10 mouse cellular contexts compared by ENCODE assay signal in the genomic region with DNA sequence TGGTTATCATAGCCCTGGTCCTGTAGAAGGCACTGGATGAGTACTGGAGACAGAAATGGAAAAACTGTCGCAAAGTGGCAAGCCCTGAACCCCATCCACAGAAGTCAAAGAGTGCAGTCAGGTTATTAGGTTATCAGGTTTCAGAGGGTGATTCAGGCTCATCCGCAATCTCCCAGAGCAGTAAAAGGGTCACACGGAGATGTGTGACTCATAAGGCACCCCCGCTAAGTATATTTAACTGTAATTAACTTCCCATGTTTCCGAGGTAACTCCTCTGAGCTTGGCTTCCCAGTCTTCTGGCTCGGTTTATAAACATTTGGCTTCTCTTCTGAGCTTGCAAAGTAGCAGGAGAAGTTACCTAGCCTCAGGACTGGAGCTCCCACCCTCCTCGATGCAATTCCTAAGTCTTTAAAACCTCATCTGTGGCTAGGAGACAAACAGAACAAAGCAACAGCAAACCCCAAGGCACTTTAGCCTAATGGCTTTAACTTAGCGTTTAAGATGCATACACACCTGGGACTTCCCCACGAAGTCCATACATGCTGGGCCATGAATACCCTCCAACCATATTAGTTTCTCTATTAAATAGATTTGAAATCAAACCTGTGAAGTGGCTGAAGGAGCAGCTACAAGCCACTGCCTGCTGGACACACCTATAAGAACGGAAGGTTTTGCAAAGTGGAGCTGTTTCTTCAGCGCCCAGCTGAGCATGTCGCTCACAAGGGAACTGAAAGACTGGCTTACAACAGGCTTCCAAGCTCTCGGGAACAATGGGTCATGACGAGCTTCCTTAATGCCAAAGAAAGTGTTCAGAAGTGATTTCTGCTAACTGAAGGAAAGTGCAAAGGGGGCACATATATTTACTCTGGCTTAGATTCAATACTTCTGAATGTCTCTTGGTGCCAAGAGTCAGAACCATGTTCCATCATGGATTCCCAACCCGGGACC.
DNase-seq lines count a peak whose midpoint lies in the region; ATAC-seq and TF ChIP-seq lines count a peak whose summit lies in the region.
"Had no signal": no experiment of that assay in that cellular context is flagged by ENCODE, and none has a peak within 500 bp of the region (broad histone marks: within the 10 kb centered on the region; RNA-seq: fewer than 3 reads in every experiment).

No protein-coding gene starts in this region.

- TF ChIP-seq CTCF in lung, adult 2 months (IDR thresholded peaks at IDR 0.05; ENCODE audit: insufficient read depth, low read length) = no peak

- DNase-seq in frontal cortex, postnatal 25 days (ENCODE audit: low spot score in 2 of 2) = no peak
- DNase-seq in lung, adult 2 months = no peak
- DNase-seq in lung, postnatal 10 days = no peak
- peak; percentile 24 for DNase-seq in heart, postnatal 4 days
- no peak for DNase-seq in hindbrain, embryonic 14.5 days (ENCODE audit: low spot score)
- no peak for DNase-seq in spleen, postnatal 10 days (ENCODE audit: low spot score in 2 of 2)
- DNase-seq: gastrocnemius, postnatal 10 days had no signal

- no peaks in the 10 kb centered on the region for H3K27me3 ChIP-seq in stomach, embryonic 14.5 days (ENCODE audit: control insufficient read depth, insufficient read depth, low read length)
- H3K27me3 ChIP-seq in hindbrain, embryonic 14.5 days (ENCODE audit: control insufficient read depth, insufficient read depth, low read length) = no peaks in the 10 kb centered on the region

- H3K4me2 ChIP-seq in stomach, embryonic 14.5 days (replicated peaks; ENCODE audit: low read depth, low read length) = no peak overlapping the region
- no peak overlapping the region for H3K4me2 ChIP-seq in hindbrain, embryonic 14.5 days (replicated peaks)

- H3K9me3 ChIP-seq in stomach, embryonic 14.5 days (ENCODE audit: control insufficient read depth, low read depth, low read length) = no peaks in the 10 kb centered on the region
- H3K9me3 ChIP-seq in hindbrain, embryonic 14.5 days (ENCODE audit: control insufficient read depth, low read length) = no peaks in the 10 kb centered on the region

- peak; percentile 51 for ATAC-seq in frontal cortex, adult (ENCODE audit: low TSS enrichment)
- no peak for ATAC-seq in stomach, embryonic 14.5 days (ENCODE audit: insufficient number of reproducible peaks, insufficient read depth, low FRiP score, low read depth)
- ATAC-seq in hindbrain, embryonic 14.5 days (ENCODE audit: low FRiP score) = no peak

- 22% methylated on average over 15 of the region's 15 CpGs for WGBS in lung, adult 2 months
- WGBS in stomach, embryonic 14.5 days = 42% methylated on average over 15 of the region's 15 CpGs
- 47% methylated on average over 15 of the region's 15 CpGs for WGBS in hindbrain, embryonic 14.5 days

- peaks cover 30% of the 10 kb centered on the region for H3K4me1 ChIP-seq in lung, adult 2 months (ENCODE audit: control insufficient read depth, insufficient read depth, low read length)
- peaks cover 34% of the 10 kb centered on the region for H3K4me1 ChIP-seq in stomach, embryonic 14.5 days (ENCODE audit: control insufficient read depth, insufficient read depth, low read length)
- H3K4me1 ChIP-seq in hindbrain, embryonic 14.5 days (replicated peaks; ENCODE audit: control insufficient read depth, insufficient read depth, low read length) = peaks cover 18% of the 10 kb centered on the region

- H3K9ac ChIP-seq in stomach, embryonic 14.5 days (replicated peaks; ENCODE audit: low read depth, low read length) = no peak overlapping the region
- H3K9ac ChIP-seq in hindbrain, embryonic 14.5 days = no peak overlapping the region
- H3K9ac ChIP-seq: liver, embryonic 14.5 days had no signal

- peak; percentile 35; the same call in 1 of the 2 replicates for TF ChIP-seq POLR2A in lung, adult 2 months (IDR thresholded peaks at IDR 0.05; ENCODE audit: borderline replicate concordance, extremely low read depth, low read depth, low read length)

- peak overlapping the region; percentile 21; the same call in 1 of the 2 replicates for H3K27ac ChIP-seq in stomach, embryonic 14.5 days (ENCODE audit: low read length)
- H3K27ac ChIP-seq in hindbrain, embryonic 14.5 days = no peak overlapping the region
- H3K27ac ChIP-seq: liver, embryonic 14.5 days had no signal

- peak overlapping the region; percentile 34 for H3K4me3 ChIP-seq in lung, adult 2 months (replicated peaks; ENCODE audit: extremely low read depth, low read depth, low read length)
- H3K4me3 ChIP-seq in stomach, embryonic 14.5 days (ENCODE audit: low read depth, low read length) = no peak overlapping the region
- no peak overlapping the region for H3K4me3 ChIP-seq in hindbrain, embryonic 14.5 days (replicated peaks; ENCODE audit: low read length)

- no peaks in the 10 kb centered on the region for H3K36me3 ChIP-seq in stomach, embryonic 14.5 days (ENCODE audit: control insufficient read depth, insufficient read depth, low read length)
- H3K36me3 ChIP-seq in hindbrain, embryonic 14.5 days (replicated peaks; ENCODE audit: control insufficient read depth, insufficient read depth) = no peaks in the 10 kb centered on the region
